Mouse (Mus musculus): Measurements from ENCODE around the gene Dhrs9.
A peak's percentile ranks its signal among the peaks of the same experiment; 100 is the strongest.

The Dhrs9 gene

GRCm38 (mm10) chr2:69418294-69418881, 38.1 kb downstream of the Dhrs9 start:
- no peak for DNase-seq (ENCODE audit: low read depth, low spot score)

- DNase-seq (ENCODE audit: low read depth, low spot score): no peak
Observed at GRCm38 (mm10) chr2:69424829-69425228, 44.6 kb downstream of the Dhrs9 start.

GRCm38 (mm10) chr2:69426081-69426480, 45.8 kb downstream of the Dhrs9 start:
- DNase-seq (ENCODE audit: low read depth, low spot score): no peak

- no peak for DNase-seq (ENCODE audit: low read depth, low spot score)
Observed at GRCm38 (mm10) chr2:69427141-69427540, 46.9 kb downstream of the Dhrs9 start.

GRCm38 (mm10) chr2:69428116-69428515, 47.9 kb downstream of the Dhrs9 start:
- peak; percentile 54 for DNase-seq (ENCODE audit: low read depth, low spot score)

GRCm38 (mm10) chr2:69441656-69442055, 61.4 kb downstream of the Dhrs9 start:
- DNase-seq (ENCODE audit: low read depth, low spot score): peak; percentile 59

- no peak for DNase-seq (ENCODE audit: low read depth, low spot score)
Observed at GRCm38 (mm10) chr2:69445896-69446472, 65.7 kb downstream of the Dhrs9 start.

GRCm38 (mm10) chr2:69448581-69448980, 68.3 kb downstream of the Dhrs9 start:
- no peak for DNase-seq (ENCODE audit: low read depth, low spot score)

GRCm38 (mm10) chr2:69451128-69451527, 70.9 kb downstream of the Dhrs9 start:
- no peak for DNase-seq (ENCODE audit: low read depth, low spot score)
